Mouse (Mus musculus) cerebellum, adult 18-20 months (tissue): Measurements from ENCODE around the gene Hrk.
A peak's percentile ranks its signal among the peaks of the same experiment; 100 is the strongest.

Experiments
- DNase-seq, 2 experiments: peaks; one replicate each; pipeline ENCODE4 v3.0.0; 2021

Hrk gene

DNA sequence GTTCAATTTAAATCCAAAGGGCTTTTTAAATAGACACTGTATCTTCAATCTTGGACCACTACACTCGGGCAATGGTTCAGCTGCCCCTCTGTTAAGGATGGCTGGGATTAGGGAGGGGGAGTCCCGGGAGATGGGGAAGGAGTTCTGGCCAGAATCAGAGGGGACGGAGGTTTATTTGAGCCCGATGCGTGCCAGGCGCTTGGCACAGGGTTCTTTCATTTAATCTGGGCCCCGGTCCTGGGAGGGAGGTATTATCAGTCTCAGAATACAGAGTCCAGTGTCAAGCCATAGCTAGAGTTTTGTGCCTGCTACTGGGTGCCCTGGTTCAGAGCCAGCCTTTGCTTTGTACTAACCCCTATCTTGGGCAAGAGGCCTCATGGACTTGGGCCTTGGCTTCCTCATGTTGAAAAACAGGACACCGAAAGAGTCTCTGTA lies 3.1 kb downstream of the Hrk start:
- peak in 1 of 2 experiments; percentile 17 for DNase-seq

DNA sequence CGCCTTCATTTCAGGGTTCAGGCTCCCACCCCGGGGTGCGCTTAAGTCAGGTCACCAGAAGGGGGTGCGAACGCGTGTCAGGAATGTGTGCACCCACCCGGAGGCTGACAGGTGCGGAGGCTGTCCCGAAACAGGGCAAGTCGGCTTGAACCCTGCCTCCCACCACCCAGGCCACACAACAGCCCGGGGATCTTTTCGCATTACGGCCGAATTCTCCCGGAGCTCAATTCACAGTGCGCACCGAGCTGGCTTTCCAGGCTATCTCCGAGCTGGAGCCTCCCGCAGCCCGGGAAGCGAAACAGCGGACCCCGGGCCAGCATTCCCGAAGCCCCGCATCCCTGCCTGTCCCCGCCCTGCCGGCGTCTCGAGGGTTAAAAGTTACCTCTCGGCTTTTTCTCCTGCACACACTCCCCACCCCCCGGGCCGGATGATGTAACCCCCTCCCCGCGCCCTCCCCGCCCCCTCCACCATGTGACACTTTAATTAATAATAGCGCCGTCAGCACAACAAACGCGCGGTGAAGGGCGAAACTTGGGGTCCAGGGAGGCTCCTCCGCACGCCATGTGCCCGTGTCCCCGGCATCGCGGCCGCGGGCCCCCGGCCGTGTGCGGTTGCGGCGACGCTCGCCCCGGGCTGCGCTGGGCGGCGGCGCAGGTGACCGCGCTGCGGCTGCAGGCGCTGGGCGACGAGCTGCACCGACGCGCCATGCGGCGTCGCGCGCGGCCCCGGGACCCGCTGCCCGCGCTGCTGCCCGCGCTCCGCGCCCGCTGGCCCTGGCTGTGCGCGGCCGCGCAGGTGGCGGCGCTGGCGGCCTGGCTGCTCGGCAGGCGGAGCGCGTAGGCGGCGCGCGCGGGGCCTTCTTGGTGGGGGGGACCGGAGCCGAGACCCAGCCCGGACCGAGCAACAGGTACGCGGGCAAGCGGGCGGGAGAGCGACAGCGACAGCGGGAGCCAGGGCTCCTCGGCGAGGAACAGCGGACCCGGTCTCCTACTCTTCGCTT lies 5.1 kb downstream of the Hrk start:
- peak; percentile 52 to 73 for DNase-seq

DNA sequence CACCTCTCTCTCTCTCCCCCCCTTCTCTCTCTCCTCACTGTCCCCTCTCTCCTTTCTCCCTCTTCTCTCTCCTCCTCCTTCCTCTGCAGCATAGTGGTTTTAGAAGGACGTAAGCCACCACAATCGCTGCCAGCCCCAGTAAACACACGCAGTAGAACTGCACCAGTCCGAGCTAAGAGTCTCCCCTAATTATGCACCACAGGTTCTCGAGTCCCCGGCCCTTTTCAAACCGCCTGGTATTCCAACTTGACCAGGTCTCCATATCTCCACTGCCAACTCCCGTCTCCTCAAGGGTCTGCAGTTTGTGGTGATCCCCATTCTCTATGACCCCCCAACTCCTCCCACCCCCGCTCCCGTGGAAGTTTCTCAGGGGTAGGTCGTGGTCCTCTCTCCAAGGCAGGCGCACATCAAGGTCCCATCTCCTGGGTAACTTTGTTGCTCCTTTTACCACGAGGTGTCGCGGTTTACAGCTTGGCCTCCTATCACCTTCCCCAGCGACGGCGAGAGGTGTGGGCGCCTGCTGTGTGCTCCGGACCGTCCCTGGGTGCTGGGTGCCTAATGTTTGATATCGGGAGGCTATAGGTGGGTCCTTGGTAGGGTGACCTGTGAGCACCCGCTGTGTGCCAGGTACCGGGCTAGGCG lies 6.6 kb downstream of the Hrk start:
- peak; percentile 50 to 56 for DNase-seq

DNA sequence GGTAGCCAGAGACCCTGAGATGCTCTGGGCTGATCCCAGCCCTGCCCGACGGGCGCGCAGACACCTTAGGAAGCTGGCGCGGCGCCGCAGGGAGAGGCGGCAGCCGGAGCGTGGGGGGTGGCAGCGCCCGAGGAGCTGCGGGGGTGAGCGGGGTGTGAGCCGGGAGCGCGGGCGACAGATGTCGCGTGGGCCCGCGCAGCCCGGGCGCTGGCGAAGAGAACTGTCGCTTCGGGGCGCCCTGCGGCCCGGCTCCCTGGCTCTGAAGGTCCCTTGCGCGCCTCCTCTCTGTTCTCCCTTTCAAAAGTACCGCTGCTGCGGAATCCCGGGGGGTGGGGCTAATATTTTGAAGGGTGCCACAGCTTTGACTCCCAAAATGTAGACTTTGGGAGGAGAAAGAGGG lies 7.2 kb downstream of the Hrk start:
- DNase-seq = peak; percentile 11 to 43

DNA sequence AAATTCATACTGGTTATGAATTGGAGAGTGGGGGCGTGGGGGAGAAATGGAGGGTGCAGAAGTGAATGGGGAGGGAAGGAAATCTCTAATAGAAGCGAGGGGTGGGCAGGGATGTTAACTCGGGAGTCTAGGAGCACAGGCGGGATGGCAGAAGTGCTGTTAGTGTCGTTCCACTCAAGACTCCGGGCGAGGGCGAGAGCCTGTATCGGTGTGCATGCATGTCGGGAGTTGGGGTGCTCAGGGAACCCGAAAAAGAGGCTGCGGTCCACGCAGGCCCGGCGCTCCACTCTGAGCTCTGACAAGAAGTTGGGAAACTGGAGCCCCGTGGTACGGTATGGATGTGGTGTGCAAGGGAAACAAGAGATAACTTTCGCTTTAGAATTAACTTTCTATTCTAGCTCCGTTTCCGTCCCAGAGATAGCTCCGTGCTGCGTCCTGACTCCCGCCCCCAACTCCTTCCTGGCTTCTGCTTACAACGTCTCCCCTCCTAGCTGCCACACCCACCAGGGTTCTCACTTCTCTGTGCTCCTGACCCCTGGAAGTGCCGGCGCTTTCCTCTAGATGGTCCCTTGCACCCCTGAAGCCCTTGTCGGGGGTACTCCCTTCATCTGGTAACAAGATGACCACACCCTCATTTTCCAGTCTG lies 7.8 kb downstream of the Hrk start:
- no peak for DNase-seq

DNA sequence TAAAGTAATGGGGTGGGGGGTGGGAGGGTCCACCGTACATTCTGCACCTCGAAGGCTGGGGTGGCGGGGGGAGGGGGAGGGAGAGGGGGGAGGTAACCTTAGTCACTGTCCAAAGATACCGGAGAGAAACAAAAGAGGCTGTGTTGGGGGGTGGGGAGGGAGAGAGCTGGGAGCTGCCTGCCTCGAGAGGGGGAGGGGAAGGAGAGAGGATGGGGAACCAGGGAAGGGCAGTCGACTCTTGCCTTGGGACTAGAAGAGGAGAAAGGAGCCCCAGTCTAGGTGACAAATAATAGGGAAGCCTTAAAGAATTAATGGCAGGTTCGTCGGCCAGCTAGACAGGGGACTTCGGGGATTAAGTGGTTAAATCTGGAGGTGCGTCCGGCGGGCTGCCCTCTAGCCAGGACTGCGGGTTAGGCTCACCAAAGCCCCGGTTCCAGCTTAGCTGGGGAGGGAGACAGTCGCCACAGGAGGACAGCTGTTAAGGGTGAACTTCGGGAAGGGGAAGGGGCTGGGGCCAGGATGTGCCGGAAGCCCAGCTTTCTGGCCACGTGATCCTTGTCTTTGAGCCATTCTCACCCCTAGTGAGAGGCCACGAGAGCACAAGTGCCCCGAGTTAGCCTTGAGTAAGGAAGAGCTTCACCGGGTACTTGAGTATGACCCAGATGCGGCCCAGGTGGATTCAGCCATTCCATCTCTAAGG lies 10.0 kb downstream of the Hrk start:
- no peak for DNase-seq

DNA sequence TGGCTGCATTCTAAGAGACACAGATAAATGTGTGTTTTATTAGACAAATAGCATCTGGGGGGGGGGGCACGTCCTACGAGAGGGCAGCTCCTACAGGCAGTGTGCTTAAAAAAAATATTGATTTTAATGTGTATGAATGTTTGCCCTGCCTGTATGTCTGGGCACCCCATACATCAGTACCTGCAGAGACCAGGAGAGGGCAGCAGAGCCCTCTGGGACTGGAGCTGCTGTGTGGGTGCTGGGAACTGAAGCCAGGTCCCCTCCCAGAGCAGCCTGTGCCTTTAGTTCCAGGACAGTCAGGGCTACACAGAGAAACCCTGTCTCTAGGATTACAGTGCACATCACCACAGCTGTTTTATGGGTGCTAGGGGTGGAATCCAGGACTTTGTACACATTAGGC lies 10.7 kb downstream of the Hrk start:
- DNase-seq = no peak

DNA sequence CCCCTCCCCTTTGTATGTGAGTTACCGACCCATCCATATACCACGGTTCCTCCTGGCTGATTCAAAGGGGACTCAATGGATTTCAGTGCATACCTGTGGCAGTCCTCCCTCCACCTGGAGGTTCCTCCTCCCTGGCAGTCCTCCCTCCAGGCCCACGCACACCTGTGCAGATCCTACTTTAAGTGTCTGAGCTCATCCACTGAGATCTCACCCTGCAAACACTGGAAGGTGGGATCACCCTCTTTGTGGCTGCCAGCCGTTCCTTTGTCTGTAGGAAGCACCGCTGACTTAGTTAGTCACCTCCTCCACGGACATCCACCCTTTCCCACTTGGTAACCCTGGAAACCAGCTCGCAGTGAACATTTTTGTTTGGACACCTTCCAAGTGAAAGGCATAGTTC lies 13.2 kb downstream of the Hrk start:
- no peak for DNase-seq

DNA sequence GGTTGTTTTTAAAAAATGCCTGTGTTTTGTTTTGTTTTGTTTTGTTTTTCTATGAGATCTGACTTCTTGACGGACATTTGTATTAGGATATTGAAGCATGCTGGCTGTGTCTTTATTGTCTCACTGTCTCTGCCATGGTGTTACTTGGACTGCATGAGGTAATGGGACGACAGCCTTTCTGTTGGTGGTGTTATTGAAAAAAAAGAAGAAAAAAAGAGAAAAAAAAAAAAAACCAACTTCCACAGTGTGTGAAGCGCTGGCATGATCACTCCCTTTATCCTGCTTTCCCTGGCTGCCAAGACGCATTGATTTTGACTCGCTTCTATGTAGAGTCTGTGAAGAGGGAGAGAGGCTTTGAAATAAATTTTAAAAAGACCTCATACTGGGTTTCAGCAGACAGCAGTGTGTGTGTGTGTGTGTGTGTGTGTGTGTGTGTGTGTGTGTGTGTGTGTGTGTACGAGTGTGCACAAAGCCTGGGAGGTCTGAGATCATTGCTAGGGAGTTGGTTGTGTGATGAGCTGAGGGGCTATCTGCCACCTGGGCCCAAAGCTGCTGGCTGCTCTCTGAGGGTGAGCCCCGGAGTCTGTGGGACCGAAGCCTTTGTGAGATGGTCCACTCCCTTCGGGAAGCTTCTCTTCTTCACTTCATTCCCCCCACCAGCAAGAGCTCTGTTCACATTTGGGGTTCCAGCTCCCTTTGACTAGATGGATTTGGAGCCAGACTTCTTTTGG lies 22.6 kb downstream of the Hrk start:
- DNase-seq = no peak

DNA sequence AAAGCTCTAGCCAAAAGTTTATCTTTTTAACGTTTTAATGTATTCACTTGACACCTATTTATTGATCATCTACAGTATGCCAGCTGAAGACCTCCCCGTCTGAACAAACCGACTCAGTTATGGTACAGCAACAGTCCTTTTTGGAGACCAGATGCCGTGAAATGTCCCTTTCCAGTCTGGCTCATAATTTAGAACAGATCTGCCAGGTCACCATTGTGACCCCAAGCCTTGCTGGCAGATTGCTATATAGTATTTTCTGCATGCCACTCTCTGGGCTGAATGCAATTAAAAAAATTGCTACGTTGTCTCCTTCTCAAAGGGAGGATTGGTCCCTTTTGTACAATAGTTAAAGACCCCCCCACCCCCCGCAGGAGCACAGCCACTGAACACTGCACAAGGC lies 23.9 kb downstream of the Hrk start:
- no peak for DNase-seq

DNA sequence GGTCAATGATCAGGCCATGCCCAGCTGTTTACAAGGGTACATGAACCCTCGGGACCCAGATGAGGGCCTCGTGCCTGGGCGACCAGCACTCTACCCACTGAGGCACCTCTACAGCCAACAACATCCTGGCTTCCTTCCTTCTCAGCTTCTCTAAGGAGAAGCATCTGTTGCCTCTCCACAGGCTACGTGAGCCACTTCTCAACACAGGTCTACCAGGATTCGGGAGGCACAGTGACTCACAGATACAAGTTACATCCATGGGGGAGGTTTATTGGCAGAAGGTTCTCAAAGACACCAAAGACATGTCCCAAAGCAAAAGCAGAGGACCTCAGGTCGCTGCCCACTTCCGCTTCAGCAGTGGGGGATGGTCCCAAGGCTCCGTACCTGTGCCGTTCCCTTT lies 26.0 kb downstream of the Hrk start:
- no peak for DNase-seq

DNA sequence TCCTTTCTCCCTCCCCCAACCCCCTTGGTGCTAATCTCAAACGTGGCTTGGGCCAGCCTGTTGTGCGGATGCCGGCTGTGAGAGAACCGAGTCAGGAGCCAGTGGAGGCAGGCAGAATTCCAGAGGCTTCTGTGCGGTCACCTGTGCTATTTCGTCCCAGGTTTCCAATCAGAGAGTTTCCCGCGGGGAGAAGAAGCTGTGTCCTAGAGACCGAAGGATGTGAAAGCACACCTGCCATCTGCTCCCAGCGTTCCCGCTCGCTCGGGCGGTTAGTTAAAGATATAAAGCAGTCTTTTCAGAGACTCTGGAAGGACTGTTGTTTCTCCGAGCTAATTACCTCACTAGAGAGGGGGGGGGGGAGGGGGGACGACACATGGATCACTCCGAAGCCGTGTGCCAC lies 27.8 kb downstream of the Hrk start:
- DNase-seq = peak; percentile 38 to 47

DNA sequence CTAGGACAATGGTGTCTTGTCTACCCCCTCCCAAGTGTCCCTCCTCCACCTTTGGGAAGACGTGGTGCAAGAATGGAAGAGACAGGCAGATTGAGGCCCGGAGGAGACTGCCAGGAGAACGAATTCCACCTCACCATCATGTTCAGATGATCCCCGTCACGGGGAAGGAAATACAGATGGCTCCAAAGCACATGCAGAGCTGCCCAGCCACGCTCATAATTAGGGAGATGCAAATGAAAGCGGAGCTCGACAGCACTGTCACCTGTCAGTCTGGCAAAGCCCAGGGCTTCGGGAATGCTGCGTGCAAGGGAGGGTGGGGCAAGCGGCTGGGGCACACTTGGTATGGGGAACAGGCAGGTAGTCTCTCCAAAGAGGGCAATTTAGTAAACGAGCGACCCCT lies 33.0 kb downstream of the Hrk start:
- DNase-seq = no peak

DNA sequence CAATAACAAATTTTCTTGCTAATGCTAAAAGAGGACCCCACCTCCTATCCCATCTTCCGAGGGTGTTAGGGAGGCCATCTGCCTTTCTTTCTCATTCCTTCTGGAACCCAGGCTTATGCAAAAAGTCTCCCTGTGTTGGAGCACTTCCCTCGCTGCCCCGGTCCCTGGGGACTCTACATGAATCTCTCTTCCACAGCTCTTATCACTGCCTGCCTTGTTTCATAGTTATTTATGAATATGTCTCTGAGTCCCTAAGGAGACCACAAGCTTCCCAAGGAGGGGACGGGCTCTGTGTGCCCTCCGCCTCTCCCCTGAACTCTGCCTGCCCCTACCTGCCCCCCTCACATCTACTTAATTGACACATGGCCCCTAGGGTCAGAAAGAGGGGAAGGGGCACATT lies 35.2 kb downstream of the Hrk start:
- DNase-seq = no peak

DNA sequence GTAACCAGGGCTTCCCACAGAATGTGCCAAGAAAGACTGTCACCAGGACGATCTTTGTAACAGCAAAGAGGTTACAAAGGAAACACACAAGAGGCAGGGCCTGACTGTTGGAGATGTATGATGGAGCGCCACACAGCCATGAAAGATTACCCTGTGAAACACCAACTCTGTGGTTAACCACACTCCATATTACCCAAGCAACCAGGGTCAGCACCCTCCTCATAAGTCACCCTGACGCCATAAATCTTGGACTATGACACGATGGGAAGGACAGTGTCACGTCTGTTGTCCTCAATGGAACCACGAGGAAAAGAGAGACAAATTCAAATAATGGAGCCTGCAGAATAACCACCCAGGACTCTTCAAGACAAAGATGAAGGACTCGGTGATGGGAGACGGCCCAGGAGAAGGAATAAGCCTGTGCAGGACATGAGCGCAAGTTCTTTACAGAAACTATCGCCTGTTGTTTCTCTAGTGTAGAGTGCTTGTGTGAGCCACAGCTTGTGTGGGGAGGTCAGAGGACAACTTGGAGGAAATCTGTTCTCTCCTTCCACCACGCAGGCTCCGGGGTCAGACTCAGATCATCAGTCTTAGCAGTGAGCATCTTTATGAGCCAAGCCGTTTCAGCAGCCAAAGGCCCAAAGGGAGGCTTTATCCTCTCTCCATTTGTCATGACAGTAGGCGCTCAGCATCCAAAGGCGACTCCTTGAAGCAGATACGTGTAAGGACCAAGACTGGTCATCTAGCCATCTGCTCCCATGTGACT lies 40.4 kb downstream of the Hrk start:
- no peak for DNase-seq

DNA sequence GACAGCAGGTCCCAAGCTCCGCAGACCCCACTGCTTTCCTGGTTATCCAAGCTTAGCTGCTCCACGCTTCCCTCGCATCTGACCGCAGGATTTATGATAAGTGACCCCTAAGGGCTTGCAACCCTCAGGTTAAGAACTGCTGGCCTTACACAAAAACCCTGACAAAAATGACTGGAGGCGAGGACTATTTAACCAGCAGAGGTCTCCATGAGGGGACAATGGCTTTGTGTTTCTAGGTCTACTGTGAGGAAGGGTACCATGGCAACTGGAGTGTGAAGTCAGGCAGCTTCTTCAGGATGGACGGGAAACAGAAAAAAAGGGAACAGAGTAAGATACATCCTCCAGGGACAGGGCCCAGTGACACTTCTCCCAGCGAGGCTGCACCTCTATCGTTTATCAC lies 41.4 kb downstream of the Hrk start:
- no peak for DNase-seq

DNA sequence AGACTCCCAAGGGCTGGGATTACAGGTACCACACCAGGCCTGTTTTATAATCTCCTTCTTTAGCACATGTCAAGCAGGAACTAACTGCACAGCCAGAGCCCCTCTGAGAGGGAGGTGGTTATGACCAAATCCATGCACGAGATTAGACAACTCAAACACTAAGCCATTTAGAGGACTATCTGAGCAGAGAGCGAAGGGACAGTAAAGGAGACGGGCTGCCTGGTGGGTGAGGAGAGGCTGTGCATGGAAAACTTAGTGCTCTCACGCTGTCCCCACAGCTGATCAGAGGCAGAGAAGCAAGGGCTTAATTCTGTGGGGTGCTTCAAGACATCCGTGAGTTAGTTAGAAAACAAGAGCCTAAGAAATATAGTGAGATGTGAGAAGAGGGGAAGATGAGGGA lies 49.6 kb downstream of the Hrk start:
- DNase-seq = no peak

DNA sequence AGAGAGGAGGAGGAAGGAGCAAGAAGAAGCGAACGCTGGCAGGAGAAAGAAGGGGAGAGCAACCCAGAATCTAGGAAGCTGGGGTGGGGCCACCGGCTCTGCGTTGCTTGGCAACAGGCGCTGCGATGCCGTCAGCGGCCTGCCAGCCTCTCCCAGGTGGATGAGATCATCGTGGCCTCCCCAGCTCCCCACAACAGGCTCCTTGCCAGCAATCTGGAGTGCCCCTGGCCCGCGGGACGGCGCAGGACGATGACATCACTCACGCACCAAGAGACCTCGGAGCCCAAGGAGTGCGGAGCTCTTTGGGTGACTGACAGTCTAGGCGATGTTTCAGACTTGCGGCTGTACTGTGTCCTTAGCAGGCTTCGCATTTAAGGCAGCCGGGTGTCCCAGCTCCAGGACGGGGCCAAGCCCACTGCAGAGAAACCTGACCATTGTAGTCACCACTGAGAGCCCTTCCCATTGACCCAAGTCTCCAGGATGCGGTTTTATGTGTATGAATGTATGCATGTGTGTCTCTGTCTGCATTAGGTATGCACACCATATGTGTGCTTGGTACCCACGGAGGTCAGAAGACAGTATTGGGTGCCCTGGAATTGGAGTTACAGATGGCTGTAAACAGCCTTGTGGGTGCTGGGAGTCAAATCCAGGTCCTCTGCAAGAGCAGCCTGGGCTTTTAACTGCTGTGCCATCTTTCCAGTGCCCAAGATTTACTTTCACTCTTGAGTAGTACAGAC lies 50.1 kb downstream of the Hrk start:
- DNase-seq = peak; percentile 93 to 94

DNA sequence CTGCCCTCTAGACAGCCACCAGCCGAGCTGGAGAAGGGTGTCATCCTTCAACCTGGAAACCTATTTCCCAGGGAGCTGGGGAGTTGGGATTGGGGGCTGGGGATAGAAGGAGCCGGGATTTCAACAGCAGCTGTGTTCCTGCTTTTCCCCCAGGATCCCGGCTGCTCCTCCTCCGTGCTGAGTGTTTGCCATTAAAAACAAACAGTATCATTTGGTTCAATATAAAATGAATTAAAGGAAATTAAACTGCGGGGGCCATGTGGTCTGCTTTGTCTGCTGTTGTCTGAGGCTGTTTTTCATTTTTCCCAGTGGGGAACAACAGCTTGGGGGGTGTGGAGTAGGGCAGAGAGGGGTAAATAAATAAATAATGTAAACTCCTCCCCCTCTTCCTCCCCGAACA lies 53.0 kb downstream of the Hrk start:
- DNase-seq = no peak

DNA sequence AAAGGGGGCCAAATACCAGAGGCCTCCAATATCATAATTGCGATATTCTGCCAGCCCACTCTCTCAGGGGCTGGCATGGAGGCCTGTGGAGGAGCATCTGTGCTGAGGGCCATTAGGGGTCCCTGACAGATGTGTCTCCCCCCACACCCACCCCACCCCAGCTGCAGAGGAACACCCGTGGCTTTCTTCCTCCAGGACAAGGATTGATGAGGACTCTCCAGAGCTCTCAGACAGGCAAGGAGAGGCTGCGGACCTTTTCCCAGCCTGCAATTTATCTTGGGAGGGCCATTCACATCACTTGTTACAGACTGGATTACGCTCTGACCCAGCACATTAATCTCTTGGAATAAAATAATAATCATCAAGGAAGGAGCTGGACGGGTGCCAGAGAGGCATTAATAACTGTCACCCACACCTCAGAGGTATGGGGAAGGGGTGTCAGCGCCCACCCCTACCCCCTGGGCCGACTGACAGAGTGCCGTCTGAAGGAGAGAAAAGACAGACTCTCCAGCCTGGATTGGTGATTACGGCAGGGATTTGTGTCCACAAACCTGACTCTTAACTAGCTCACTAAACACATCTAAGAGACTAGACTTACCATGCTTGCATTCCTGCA lies 58.8 kb downstream of the Hrk start:
- no peak for DNase-seq
